Mouse (Mus musculus) olfactory bulb, adult 2 months (tissue): Measurements from ENCODE around the gene Sprr3. TPM values are rescaled to one million over a fixed set of nuclear protein-coding genes. Genes with fewer than 3 reads are reported as not detected.
"Not testable (repeated sequence)": the region's sequence is repeated elsewhere in the genome, so short reads cannot be mapped to it uniquely, and the experiment has no call there.

Experiments used
- H3K27ac ChIP-seq: fragments of 200-500 bp; 2 replicates; pipeline ENCODE4 v1.5.1; 2012; ENCODE audit warnings: low read depth, low read length; ENCODE audit not compliant: insufficient read depth
- H3K4me1 ChIP-seq: fragments of 200-500 bp; 2 replicates; pipeline ENCODE4 v1.6.1; 2012; ENCODE audit warnings: low read length; ENCODE audit not compliant: control insufficient read depth, insufficient read depth
- H3K4me3 ChIP-seq: fragments of 200-500 bp; 2 replicates; pipeline ENCODE4 v1.5.1; 2012; ENCODE audit warnings: mild to moderate bottlenecking, low read depth, low read length, moderate library complexity; ENCODE audit not compliant: insufficient read depth
- CTCF ChIP-seq: fragments of 200-500 bp; IDR thresholded peaks from 2 replicates; pipeline ENCODE4 v1.5.1; 2012; ENCODE audit warnings: low read depth, mild to moderate bottlenecking, low read length, moderate library complexity; ENCODE audit not compliant: insufficient read depth
- POLR2A ChIP-seq: fragments of 200-500 bp; IDR thresholded peaks from 2 replicates; pipeline ENCODE4 v1.6.1; 2012; ENCODE audit warnings: mild to moderate bottlenecking, low read depth, low read length, moderate library complexity; ENCODE audit not compliant: insufficient read depth
- WGBS: fragments of 180-500 bp; shearing (Covaris S2); methylation state at CpG from one replicate; pipeline ENCODE4 v1.1.7; 2018; 5-methylcytosine and 5-hydroxymethylcytosine counted together
- polyA plus RNA-seq: library from polyadenylated mRNA; stranded (reverse); fragments of >200 nt; gene quantifications from 2 replicates; pipeline ENCODE4 v1.2.4, GENCODE M21; 2012; ENCODE audit warnings: low replicate concordance; ENCODE audit not compliant: missing spikeins, insufficient read depth, insufficient read length

Gene Sprr3
- not detected in 2 replicates for polyA plus RNA-seq

DNA sequence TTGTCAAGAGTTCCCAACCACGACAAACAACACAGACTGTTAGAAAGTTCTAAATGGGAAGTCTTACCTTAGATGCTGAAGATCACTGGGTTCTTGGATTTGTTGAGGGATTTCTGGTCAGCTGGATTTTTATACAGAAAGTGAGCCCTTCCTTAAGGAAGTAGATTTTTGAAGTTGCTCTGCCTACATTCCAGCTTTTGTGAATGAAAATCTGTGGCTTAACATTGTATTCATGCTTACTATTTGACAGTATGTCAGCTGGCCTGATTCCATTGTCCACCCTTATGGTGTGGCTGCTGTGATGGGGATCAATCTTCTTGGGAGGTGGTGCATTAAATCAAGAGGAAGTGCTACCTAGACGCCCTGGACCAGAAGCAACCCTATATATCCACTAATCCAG, at the start of gene Sprr3:
Gene Sprr3, minus strand, starts transcription at position 101 of the 400 bp plus-strand sequence.
- WGBS, result 85% methylated on average over 2 of the region's 2 CpGs
- no peak for TF ChIP-seq POLR2A
- no peak for TF ChIP-seq CTCF
- no peak within 1 kb of the TSS for H3K27ac ChIP-seq
- H3K4me3 ChIP-seq, result no peak within 1 kb of the TSS
- H3K4me1 ChIP-seq, result no peaks in the 10 kb centered on the region

DNA sequence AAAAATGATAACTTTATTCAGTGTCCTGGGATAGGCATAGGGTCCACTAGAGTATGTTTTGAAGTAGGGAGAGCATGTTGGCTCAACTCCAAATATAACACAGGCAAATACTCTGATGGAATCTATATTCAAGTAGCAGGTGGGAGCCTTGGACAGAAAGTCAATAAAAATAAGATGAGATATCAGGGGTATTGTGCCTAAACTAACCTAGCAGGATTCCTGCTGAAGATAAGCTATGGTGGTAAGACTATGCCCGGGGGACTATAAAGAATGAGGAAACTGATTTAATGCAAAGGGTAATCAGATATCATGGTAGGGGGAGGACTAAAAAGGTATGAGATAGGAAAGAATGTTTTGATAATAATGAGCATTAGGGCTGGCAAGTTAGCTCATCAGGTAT, 49.7 kb upstream of the Sprr3 start:
- no peak overlapping the region for H3K27ac ChIP-seq
- 95% methylated on average over 1 of the region's 1 CpGs for WGBS
- H3K4me1 ChIP-seq, result no peaks in the 10 kb centered on the region
- no peak for TF ChIP-seq POLR2A
- TF ChIP-seq CTCF, result no peak
- H3K4me3 ChIP-seq, result no peak overlapping the region

DNA sequence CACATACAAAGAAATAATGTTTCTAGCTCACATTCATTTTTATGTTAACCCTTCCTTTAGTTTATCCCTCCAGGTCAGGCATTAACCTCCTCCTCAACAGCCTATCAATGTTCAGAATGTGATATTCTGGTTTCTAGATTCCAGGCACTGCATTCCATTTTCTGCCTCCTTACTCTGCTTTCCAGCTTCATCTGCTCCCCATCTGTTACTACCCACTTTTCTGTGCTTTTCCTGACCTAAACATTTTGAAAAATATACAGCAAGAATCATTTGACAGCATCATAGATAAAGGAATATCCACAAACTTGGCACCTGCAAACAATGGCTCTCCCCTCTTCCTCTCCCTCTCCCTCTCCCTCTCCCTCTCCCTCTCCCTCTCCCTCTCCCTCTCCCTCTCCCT, 45.0 kb upstream of the Sprr3 start:
- H3K27ac ChIP-seq, result no peak overlapping the region
- no peak for TF ChIP-seq POLR2A
- no peak for TF ChIP-seq CTCF
- no peak overlapping the region for H3K4me3 ChIP-seq
- H3K4me1 ChIP-seq, result no peaks in the 10 kb centered on the region

DNA sequence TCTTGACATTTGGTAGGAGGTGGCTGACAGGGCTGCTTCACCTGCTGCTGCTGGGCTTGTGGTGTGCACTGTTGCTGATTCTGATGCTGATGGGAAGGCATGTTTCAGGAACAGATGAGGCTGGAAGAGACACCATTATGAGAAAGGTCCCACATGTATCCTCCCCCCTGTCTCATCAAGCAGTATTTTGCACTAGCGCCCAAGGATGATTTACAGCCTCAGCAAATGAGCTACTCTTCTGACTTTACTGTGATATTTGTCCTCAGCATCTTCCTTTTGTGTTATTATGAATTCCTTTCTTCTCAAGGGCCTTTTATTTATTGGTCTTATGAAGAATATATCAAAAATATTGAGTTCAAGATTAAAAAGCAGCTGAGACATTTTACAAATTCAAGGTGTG, 41.9 kb upstream of the Sprr3 start, which contains the start of gene Sprr4:
Gene Sprr4, minus strand, starts transcription at position 101 of the 400 bp plus-strand sequence.
- Histone ChIP-seq H3K27ac (no peak within 1 kb of the TSS), H3K4me3 (no peak within 1 kb of the TSS), H3K4me1 (no peaks in the 10 kb centered on the region)
- TF ChIP-seq POLR2A, result no peak
- TF ChIP-seq CTCF, result no peak
- 98% methylated on average over 1 of the region's 1 CpGs for WGBS

DNA sequence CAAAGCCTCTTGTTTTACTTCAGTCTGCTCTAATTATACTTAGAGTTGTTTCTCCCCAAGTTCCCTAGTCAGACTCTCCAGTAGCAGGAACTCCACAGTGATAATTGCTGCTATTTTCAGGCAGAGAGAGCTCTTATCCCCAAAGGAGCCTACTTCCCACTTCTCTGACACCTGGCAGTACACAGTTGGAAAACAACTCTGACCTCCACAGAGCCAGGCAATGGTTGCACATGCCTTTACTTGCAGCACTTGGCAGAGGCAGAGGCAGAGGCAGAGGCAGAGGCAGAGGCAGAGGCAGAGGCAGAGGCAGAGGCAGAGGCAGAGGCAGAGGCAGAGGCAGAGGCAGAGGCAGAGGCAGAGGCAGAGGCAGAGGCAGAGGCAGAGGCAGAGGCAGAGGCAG, 31.7 kb upstream of the Sprr3 start:
- not testable (repeated sequence) for H3K27ac ChIP-seq, H3K4me3 ChIP-seq, H3K4me1 ChIP-seq

DNA sequence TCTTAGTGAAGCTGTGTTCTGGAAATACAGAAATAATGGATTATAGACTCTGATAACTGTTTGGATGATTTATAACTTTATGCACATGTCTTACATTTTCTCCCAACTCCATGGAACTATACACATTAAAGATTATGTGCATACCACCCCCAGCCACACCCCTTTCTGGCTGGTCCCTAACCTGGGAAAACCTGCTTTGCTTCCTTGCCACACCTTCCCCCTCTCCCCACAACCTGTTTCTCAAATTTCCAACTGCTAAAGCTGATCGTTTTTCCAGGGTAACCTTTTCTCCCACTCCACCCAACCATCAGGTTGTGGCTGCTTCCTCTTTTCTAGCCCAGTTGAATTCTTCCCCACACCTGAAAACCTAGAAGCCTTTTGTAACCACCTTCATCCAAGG, 27.8 kb upstream of the Sprr3 start:
- H3K4me3 ChIP-seq, result no peak overlapping the region
- H3K27ac ChIP-seq, result no peak overlapping the region
- no peaks in the 10 kb centered on the region for H3K4me1 ChIP-seq
- 57% methylated on average over 1 of the region's 1 CpGs for WGBS
- TF ChIP-seq CTCF, result no peak
- TF ChIP-seq POLR2A, result no peak

DNA sequence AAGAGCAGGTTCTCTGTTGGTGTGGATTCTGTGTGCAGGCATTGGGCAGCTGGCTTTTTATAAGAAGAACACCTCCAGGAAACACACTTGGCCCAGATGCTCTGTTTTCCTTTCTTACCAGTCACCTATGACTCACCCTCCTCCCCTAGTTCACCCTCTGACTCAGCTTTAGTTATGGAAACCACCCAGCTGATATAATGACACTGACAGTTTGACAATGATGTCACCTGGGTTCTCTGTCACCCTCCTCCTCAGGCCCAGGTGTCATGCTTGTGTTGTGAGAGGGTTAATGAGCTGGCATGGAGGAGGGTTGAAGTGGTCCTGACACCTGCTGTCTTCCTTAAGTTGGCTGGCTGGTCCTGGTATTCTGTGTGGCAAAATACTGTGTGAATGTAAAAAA, 27.3 kb upstream of the Sprr3 start, which contains the start of gene Sprr1a:
Gene Sprr1a, minus strand, starts transcription at position 33 of the 400 bp plus-strand sequence.
- Histone ChIP-seq H3K4me1 (no peaks in the 10 kb centered on the region), H3K27ac (no peak within 1 kb of the TSS), H3K4me3 (no peak within 1 kb of the TSS)
- TF ChIP-seq CTCF (no peak), POLR2A (no peak)

DNA sequence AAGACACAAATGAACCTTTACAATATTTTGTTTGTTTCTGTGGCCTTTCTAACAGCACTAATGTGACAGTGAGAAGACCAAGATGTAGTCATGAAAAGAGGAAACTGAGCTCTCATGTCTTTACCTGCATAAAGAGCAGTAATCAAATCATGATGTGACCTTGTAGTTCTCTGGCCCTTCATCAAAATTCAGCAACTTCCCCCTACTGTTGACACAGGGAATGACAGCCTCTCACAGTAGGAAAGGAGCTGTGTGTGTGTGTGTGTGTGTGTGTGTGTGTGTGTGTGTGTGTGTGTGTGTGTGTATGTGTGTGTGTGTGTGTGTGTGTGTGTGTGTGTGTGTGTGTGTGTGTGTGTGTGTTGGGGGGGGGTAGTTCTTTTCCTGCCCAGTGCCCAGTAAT, 22.7 kb upstream of the Sprr3 start:
- not testable (repeated sequence) for H3K27ac ChIP-seq, H3K4me3 ChIP-seq

DNA sequence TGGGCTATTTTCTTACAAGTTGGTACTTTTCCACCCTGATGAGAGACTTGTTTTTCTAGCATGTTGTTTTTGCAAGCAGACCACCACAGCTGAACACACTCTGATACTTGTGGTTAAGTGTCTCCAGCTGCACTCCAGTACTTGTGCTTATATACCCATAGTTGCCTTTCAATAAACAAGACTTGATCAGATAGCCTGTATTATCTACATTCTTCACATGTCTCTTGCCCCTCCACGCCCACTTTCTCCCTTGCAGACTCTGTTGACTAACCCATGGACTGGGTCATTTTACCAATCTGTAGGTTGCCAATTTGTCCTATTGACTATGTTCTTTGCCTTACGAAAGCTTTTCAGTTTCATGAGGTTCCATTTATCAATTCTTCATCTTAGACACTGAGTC, 11.6 kb upstream of the Sprr3 start:
- TF ChIP-seq POLR2A (no peak), CTCF (no peak)
- 92% methylated on average over 2 of the region's 2 CpGs for WGBS
- H3K27ac ChIP-seq, result no peak overlapping the region
- H3K4me1 ChIP-seq, result no peaks in the 10 kb centered on the region
- H3K4me3 ChIP-seq, result no peak overlapping the region

More for the DNA sequence above, 22.7 kb upstream of the Sprr3 start:
- H3K4me1 ChIP-seq, result not testable (repeated sequence)

DNA sequence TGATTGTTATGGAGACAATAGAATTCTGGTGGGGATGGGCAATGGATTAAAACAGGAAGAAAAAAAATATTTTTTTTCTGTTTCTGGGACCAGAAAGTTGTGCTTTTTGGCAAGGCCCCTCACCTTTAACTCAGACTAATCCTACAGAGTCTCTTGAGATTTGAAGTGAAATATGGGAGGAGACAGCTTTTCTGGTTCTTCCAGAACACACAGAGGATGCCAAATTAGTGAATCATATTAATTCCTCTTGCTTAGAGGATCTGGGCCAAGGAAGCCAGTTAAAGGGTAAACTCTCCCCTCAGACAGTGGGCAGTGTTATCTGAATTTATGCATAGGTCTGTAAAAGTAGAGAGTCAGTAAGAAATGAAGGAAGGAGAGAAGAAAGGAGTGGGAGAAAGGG, 8.9 kb upstream of the Sprr3 start:
- Histone ChIP-seq H3K4me3 (no peak overlapping the region), H3K27ac (no peak overlapping the region), H3K4me1 (no peaks in the 10 kb centered on the region)
- TF ChIP-seq CTCF (no peak), POLR2A (no peak)
